Mouse (Mus musculus) embryo, embryonic 9.5 days (tissue): Measurements from ENCODE around the gene Ngef.
A peak's percentile ranks its signal among the peaks of the same experiment; 100 is the strongest.

Experiments used
- DNase-seq: peaks from one replicate; pipeline ENCODE4 v3.0.0-alpha.2; 2017; ENCODE audit errors: extremely low spot score

Gene Ngef

DNA sequence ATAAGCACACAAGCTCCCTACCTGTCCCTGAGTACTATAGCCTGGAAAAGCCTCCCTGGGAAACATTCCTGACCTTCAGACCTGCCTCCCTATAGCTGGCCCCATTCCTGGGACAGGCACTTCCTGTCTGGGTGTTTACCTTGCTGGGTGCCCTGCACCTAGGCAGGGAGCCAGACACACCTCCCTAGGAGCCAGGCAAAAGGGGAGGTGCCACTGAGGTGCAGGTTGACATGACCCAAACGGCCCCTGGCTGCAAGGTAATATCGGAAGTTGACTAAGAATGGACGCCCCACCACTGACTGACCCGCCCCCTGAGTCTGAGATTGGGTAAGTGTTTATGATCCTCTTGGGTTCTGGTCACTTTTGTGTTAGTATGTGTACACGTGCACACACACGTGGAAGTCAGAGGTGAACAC, at the start of gene Ngef:
Gene Ngef, minus strand, starts transcription at position 71 of the 416 bp plus-strand sequence.
- no peak for DNase-seq

DNA sequence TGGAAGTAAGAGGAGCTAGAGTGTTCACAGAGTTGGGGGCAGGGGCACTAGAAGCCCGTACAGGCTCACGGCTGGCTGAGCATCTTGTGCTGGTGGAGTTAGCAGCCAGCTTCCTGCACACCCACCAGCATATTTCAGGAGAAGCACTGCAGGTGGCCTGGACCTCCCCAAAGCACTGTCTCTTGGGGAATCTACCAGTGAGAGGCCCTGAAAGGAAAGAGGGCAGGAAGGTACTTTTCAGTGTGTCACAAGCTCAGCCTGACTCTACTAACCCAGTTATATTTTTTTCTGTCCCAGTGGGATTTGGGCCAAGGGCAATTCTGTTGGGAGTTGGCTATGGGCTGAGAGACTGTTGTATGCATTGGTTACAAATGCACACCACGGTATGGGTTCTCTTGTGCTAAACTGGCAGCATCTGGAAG, 48.2 kb upstream of the Ngef start:
- no peak for DNase-seq

DNA sequence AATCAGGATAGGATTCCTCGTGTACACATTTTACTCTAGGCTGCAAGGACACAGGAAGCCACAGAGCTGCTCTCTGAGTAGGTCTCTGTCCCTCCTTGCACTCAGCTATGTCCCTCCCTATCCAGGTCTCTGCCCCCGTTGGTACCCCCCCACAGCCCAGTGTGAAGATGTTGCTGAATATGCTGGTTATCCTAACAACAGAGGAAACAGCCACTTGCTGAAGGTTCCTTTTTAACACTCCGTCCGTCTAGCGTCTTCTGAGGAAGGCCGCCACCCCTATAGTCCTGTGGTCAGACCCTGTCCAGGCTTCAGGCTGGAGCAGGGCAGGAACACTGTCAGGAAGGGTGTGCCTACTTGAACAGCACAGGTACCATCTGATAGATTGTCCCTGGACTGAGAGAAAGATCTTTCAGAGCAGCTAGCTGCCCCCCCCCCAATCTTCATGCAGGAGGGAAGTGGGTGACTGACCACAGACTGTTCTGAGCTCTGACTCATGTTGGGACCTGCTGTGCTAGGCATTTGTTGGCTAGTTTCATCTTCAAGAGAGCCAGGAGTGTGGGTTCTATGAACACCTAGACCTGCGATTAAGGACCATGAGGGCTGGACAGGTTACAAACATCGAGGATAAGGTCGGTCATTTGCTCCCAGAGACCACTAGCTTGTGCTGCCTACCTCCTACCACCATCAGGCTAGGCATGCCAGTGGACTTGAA, 47.6 kb upstream of the Ngef start:
- DNase-seq, result no peak

DNA sequence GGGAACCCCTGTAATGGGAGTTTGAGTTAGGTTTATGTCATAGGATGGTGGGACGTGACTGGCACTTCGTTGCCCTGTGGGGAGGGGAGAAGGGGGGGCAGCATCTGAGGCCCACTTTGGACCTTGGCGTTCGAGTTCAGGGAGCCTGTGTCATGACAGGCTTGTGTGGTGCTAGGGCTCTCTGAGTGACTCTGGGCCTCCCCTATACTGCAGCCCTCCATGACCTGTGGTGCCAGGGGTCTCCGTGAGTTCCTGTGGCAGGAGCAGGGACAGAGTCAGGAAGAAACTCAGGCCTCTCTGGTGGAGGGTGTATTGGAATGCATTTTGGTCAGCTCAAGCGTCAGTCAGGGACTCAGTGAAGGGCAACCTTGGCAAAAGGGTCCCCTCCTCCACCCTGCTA, 47.0 kb upstream of the Ngef start:
- DNase-seq, result no peak

DNA sequence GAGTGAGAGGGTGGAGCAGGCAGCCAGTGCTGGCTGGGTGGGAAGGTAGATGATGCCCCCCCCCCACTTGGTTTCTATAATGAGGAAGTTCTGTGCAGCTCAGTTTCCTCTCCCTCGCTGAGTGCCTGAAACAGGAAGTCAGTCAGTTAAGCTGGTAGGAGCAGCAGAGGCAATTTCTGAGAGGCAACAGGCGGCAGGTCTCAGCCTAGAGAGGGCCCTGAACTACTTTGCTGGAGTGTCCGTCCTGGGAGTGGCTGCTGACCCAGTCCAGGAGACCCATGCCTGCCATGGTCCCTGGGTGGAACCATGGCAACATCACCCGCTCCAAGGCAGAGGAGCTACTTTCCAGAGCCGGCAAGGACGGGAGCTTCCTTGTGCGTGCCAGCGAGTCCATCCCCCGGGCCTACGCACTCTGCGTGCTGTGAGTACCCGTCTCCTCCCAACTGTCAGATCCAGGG, 46.6 kb upstream of the Ngef start, which contains the start of gene Inpp5d:
Gene Inpp5d, plus strand, starts transcription at position 102 of the 458 bp plus-strand sequence.
- no peak for DNase-seq

DNA sequence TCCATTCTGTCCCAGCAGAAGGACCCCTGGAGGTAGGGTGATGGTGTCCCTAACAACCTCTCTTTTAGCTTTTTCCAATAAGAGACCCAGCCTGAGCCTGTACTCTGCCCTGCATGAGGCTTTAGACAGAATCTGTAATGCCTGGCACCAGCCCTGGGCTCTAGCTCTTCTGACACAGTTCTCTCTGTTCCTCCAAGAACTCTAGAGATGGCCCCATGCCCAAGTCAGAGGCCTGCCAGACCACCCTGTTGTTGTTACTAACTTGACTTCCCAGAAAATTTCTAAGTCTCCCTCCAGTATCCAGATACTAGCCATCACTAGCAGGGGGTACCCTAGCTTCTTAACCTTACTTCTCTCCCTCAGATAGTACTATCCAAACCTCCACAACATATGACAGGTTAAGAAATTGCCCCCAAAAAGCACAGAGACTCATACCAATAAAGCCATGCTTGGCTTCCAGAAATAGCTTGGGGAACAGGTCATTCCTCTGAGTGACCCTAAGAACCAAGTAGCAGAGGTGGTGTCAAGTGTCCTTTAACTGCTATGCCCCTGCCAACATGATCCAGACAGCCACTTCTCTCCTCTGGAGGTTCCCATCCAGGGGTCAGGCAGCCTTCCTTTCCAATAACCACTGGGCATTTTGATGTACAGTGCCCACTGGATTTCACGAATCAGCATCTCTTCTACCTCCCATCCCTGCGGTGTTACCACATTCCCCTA, 41.1 kb upstream of the Ngef start:
- no peak for DNase-seq

DNA sequence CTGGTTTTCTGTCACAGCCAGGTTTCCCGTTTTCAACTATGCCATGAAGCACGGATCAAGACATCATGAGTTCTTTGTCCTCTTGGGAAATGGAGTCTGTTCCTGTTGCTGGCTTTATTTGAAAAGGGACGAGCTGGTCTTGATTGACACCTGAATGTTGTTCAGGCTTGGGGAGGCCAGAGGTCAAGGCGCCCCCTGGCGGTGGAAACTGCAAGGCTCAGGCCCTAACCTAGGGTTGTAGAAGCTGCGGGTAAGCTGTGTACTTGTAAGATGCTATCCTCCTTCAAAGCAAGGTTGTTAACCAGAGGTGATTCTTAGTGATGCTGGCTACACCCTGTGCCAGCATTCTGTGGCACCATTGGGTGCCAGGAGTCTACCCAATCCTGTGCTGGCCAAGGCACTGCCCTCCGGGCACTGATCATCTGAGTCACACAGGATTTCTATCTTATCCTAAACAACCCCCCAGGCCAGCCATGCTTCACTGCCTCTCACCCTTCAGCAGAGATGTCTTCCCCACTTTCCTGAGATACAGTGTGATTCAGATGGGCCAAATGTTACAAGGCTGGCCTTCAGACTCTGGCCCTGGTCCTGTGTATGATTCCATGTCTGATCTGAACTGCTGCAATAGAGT, 34.9 kb upstream of the Ngef start:
- DNase-seq, result peak; percentile 61

DNA sequence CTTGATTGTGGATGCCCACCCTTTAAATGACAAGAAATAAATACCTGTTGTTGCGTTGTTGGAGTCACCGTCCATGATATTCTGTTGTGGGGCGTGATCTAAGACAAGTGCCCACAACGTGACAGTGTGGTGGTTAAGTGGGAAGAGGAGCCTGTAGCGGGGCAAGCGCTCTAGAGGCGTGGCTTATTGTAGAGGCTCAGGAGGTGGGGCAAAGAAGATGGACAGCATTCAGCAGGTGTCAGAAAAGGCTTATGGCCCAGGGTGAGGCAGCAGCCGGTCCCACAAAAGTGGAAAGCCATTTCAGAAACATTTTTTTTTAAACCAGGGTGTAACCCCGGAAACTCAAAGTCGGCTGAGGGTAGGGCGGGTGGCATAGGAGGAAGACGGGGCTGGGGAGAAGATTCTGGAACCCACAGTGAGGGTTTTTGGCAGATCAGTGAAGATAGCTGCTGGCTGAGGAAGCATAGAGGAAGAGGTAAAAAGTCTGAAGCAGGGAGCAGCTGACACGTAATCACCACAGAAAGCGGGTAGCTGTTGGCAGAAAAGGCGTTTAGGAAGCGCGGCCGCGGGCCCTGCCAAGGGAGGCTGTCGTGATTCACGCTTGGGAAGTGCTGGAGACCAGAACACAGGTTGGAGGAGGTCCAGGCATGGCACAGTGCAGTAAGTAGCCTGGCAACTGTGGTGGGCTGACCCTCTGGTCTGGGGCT, 33.9 kb upstream of the Ngef start:
- no peak for DNase-seq

DNA sequence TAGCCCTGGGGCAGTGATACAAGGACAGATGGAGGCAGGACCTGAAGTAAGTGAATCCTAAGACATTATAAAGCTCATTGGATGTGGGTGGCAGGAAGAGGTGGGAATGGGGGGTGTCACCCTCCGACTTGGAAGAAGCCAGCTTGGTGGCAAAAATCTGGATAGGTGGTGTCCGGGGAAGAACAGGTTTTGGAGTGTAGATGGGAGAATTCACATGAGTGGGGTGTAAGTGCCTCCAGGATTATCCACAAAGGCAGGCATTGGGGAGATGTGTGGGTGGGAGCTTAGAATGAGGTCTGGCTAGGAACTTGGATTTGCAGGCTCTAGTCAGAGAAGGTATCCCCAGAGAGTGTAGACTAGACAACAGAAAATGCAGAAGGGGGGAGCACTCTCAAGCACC, 31.6 kb upstream of the Ngef start:
- no peak for DNase-seq

DNA sequence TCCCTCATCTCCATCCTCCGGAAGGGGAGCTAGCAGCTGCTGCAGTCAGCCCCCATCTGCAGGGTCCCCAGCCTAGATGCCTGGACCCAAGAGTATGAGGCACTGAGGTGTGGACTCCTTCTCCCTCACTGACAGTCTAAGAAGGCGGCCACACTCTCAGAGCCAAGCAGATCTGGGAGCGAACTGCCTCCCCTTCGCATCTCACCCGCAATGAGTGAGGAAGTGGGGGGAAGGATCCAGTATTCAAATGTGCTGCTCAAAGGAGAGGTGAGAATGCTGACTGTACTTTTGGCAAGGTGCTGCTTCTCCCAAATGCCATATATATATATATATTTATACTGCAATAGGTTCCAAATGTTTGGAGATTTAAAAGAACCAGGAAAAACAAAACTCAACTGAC, 29.7 kb upstream of the Ngef start:
- no peak for DNase-seq

DNA sequence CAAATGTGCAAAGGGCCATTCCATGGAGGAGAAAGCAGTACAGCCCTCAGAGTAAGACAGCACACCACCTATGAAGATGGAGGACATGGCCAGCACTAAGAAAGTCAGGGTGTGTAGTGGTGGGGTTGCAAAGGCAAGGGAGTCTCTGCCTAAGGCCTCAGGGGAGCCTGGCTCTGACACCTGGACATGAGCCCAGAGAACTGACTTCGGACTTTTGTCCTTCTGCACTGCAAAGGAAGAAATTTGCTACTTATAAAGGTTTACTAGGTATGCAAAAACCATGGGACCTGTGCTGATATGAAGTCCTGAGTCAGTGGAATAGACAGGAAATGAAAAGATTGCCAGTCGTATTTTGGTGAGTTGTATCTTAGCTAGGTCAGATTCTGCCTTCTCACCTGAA, 28.1 kb upstream of the Ngef start:
- no peak for DNase-seq

DNA sequence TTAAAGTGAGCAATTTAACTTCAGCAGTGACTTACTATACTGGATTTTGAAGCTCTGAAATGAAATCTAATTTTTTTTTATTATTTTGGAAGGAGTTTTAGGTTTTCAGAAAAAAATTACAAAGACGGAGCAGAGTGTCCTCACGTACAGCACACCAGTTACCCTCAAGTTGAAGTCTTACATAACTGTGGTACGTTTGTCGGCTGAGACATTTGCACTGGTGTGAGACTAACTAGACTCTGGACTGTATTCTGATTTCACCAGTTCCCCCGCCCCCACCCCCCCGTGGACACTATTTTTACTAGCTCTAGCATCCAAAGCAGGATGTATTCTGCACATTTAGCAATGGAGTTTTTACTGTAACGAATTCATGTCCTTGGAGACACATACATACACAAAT, 26.9 kb upstream of the Ngef start:
- DNase-seq, result no peak

DNA sequence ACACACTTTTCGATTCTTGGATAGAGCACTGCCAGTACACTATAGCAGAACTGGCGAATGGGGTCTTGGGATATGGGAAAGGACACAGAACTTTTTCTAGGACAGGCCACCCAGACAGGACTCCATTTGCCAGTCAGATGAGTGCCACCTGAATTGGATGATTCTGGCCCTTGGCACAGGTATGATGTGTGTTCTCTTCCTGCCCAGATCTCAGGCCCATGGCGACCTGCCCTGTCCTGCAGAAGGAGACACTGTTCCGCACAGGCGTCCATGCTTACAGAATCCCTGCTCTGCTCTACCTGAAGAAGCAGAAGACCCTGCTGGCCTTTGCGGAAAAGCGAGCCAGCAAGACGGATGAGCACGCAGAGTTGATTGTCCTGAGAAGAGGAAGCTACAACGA, 21.0 kb upstream of the Ngef start:
- DNase-seq, result no peak

DNA sequence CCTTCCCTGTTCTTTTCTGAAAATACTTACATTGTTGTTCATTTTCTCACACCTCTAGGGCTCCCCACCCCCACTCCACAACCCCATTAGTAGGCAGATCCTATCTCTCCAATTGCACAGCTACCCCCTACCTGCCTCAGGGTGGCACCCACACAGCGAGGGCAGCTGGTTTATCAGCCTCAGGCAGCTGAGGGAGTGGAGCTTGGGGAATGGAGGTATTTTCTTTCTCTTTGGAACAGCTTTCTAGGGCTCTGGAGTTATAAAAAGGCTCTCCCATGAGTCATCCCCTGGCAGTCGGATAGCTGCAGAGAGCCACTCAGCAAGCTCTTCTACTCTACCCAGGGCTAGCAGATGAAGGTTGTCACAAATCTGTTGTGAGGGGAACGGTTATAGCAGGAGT, 20.6 kb upstream of the Ngef start:
- DNase-seq, result no peak

DNA sequence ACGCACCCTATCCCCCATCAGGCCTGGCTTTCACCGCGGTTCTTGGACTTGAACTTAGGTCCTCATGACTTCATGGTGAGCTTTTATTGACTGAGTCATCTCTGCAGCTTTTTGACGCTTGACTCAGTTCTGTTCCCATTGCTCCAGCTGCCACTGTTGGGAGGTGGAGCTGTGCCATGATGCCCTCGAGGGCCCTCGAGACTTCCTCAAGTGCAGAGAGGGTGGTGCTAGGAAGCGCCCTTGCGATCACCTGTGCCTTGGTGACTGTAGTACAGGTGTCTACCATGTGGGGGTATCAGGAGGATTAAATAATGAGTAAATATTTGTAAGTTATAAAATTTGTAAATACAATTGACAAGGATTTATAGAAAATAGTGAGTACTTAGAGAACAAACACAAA, 16.3 kb upstream of the Ngef start:
- no peak for DNase-seq

DNA sequence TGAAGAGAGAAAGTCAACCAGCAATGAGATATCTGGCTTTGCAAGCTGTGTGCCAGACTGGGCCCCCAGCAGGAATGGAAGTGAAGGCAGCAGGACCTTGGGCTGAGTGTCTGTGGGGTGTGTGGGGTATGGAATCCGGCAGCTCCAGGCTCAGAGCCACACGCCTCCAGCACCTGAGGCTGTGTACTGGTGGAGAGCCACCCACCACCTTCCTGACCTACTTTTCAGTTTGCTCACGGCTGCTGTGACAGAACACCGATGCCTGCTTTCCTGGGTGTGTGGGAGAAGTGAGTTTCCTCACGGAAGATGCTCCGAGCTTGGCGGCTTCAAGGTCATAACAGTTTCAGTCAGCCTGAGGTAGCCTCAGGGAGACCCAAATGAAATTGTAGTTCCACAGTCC, 15.5 kb upstream of the Ngef start:
- DNase-seq, result no peak

DNA sequence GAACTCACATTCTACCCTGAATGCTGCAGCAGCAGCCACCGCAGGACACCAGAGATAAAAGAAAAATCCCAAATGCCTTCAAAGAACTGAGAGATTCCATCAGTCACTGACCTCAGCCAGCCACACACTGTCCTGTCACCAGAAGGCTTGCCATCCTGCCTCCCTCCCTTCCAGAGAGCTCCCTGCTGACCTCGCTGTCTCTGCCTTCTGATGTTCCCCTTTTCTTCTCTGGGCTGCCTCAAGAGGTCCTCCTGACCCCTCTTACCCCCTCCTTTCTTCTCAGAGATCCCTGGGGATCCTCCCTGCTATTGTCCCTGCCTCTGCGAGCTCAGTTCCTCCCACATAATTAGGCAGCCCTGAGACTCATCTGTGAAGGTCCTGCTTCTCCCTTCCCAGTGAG, 7.2 kb upstream of the Ngef start:
- peak; percentile 51 for DNase-seq

DNA sequence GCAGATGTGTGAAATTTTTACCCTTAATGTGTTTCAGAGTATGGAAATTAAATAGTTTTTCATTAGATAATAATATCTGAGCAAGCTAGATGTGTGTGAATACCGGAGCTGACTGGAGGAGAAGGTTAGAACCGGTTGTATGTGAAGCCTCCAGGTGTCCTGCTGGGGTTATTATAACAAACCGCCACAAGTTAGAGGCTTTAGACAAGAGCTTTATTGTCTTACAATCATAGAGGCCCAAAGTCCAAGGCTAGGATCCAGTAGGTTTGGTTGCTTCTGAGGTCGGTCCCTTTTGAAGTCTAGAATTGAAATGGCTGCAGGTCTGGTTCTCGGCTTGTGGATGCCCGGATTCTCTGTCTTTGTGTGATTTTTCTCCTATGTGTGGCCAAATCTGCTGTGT, 5.3 kb upstream of the Ngef start:
- no peak for DNase-seq

DNA sequence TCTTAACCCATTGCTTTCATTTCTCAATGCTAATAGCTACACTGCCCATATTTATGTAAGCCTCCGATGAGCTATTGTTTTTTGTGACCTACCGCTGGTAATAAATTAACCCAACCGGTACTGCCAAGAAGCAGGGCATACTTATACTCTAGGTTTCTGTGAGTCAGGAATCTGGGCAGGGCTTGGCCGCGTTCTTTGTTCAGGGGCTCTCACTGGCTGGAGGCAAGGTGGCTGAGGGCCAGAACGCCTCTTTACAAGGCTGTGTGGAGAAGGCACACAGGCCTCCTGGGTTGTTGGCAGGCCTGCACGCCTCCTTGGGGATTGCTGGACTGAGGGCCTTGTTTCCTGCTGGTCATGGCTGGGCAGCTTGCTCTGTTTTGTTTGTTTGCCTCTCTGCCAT, 1.1 kb upstream of the Ngef start:
- DNase-seq, result no peak

DNA sequence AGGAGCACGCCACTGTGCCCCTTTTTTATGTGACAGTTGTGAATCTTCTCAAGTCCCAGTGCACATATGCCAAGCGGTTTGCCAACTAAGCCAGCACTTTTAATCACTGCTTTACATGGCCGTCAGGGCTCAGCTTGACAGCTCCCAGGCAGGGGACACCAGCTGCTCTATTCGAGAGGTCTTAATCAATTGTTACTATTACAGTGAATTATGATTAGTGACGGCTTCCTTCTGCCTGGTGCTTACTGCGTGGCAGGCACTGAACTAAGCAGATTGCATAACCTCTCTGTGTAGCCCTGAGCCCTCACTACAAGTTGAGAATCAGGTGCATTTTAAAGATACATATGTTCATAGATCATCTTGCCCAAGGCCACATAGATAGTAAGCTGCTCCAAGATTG, 683 bp upstream of the Ngef start:
- no peak for DNase-seq

DNA sequence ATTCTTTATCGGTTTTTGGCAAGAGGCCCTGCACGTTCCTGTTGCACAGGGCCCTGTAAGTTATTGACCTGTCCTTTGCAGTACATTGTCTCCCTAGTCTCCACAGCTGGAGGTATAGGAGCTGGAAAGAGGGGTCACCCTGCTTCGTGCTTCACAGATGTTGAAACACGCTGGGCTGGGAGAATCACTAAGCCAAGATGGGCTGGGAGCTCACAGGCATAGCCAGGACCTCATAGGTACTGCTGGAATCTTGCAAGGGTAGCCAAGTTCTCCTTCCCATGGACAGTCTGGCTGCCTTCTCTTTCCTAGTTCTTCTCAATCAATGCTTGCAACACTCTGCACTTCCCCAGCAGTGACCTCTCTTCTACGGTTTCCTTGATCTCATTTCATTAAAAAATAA, 409 bp downstream of the Ngef start:
- DNase-seq, result no peak

DNA sequence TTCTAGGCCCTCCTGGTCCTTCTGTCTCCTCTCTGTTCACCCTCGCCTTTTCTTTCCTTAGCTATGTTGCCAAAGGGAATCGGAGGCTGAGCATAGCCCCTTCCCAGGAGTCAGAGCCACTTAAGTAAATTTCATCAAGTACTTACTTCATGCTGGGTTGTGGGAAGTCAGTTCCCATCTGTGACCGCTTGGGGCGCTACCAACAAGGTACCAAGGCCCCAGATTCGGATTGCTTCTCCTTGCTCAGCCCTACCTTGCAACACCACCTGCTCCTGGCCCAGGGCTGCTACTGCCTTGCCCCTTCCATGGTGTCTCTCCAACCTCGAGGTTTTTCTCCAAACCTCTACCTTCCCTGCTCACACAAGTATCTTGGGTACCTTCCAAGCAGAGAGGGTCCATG, 5.3 kb downstream of the Ngef start:
- no peak for DNase-seq
